In genomic region chr10:81499250-81499901, GRCm38 (mm10) we compare ENCODE assay signal across 9 mouse cellular contexts. TPM values are rescaled to one million over a fixed set of nuclear protein-coding genes. Genes with fewer than 3 reads are reported as not detected.
A peak's percentile ranks its signal among the peaks of the same experiment; 100 is the strongest.
DNase-seq lines count a peak whose midpoint lies in the region; ATAC-seq and TF ChIP-seq lines count a peak whose summit lies in the region.
"Had no signal": no experiment of that assay in that cellular context is flagged by ENCODE, and none has a peak within 500 bp of the region (broad histone marks: within the 10 kb centered on the region; RNA-seq: fewer than 3 reads in every experiment).

No protein-coding gene starts in this region.

- peak; percentile 53 for DNase-seq in gastrocnemius, adult 2 months
- DNase-seq in gastrocnemius, postnatal 10 days = no peak
- DNase-seq in CD4-positive, CD25-positive, alpha-beta regulatory T cell, adult 2 months (ENCODE audit: low read depth, low spot score) = peak; percentile 84
- DNase-seq in hindbrain, postnatal 0 days (ENCODE audit: low spot score) = no peak
- peak; percentile 80 for DNase-seq in lung, postnatal 10 days
- DNase-seq in thymus, postnatal 36 days = peak; percentile 82 to 89
- no peak for DNase-seq in left cerebral cortex, postnatal 14 days (ENCODE audit: low spot score in 2 of 2)
- DNase-seq in urinary bladder, adult 2 months (ENCODE audit: low spot score) = no peak

- H3K36me3 ChIP-seq in hindbrain, postnatal 0 days (ENCODE audit: insufficient read depth, low read length) = no peaks in the 10 kb centered on the region

- intact Hi-C loops in gastrocnemius, adult 2 months (cut with DNase I) = loop anchor here (5.0 kb wide), 1 partner anchor 43 kb away; no protein-coding TSS in a partner anchor
- intact Hi-C loops in left cerebral cortex, postnatal 14 days (cut with DNase I) = no loop called here

- no peak overlapping the region for H3K9ac ChIP-seq in hindbrain, postnatal 0 days (replicated peaks; ENCODE audit: low read length)

- H3K4me1 ChIP-seq in hindbrain, postnatal 0 days (ENCODE audit: insufficient read depth, low read length) = peaks cover 15% of the 10 kb centered on the region

- no peak for TF ChIP-seq CTCF in gastrocnemius, adult 2 months (IDR thresholded peaks at IDR 0.05)
- 0 out of 2 replicates have a peak, but pooled peaks have one; percentile 1 for TF ChIP-seq CTCF in hindbrain, postnatal 0 days (IDR thresholded peaks at IDR 0.05; ENCODE audit: low read depth)

- peak overlapping the region; percentile 95 for H3K27ac ChIP-seq in gastrocnemius, adult 2 months
- no peak overlapping the region for H3K27ac ChIP-seq in hindbrain, postnatal 0 days

- no peaks in the 10 kb centered on the region for H3K9me3 ChIP-seq in hindbrain, postnatal 0 days (ENCODE audit: low read length)

- no peaks in the 10 kb centered on the region for H3K27me3 ChIP-seq in hindbrain, postnatal 0 days (ENCODE audit: insufficient read depth, low read length)

- no peak for ATAC-seq in hindbrain, postnatal 0 days
- ATAC-seq: Patski had no signal

- H3K4me2 ChIP-seq in hindbrain, postnatal 0 days (ENCODE audit: low read depth, low read length) = no peak overlapping the region

- peak overlapping the region; percentile 91 for H3K4me3 ChIP-seq in gastrocnemius, adult 2 months
- no peak overlapping the region for H3K4me3 ChIP-seq in hindbrain, postnatal 0 days (ENCODE audit: low read length)

- WGBS in hindbrain, postnatal 0 days = 75% methylated on average over 23 of the region's 23 CpGs

RNA-seq across cellular contexts. Expression of gene S1pr4, which starts 0.6 kb away (rescaled TPM):
- 1 to 10 TPM in 1 of 2 experiments, under 1 TPM in 1; 0.97 to 1.2 TPM for total RNA-seq in gastrocnemius, adult 2 months (2021)
- under 1 TPM; 0.56 to 0.61 TPM for total RNA-seq in gastrocnemius, postnatal 10 days (2021)
- total RNA-seq in hindbrain, postnatal 0 days (2014; rRNA removed) = 0.40 and 1.3 TPM in 2 replicates
- polyA plus RNA-seq in hindbrain, postnatal 0 days (2015; fragmentation: Nextera tagmentation; extraction: Ambion mirVana) = 0.38 and 0.40 TPM in 2 replicates
- under 1 TPM; 0.33 to 0.44 TPM for total RNA-seq in left cerebral cortex, postnatal 14 days (2021)
- polyA plus RNA-seq in urinary bladder, adult 2 months (2012; rRNA removed) = 2.2 and 2.3 TPM in 2 replicates

RNA-seq across cellular contexts. Expression of gene Ncln, which starts 3.2 kb away (rescaled TPM):
- 10 to 100 TPM; 38.3 to 44.8 TPM for total RNA-seq in gastrocnemius, adult 2 months (2021)
- total RNA-seq in gastrocnemius, postnatal 10 days (2021) = 10 to 100 TPM; 45.9 to 48.2 TPM
- 124 and 170 TPM in 2 replicates for total RNA-seq in hindbrain, postnatal 0 days (2014; rRNA removed)
- polyA plus RNA-seq in hindbrain, postnatal 0 days (2015; fragmentation: Nextera tagmentation; extraction: Ambion mirVana) = 66.3 and 66.5 TPM in 2 replicates
- total RNA-seq in left cerebral cortex, postnatal 14 days (2021) = 100 to 1,000 TPM in 1 of 2 experiments, 10 to 100 TPM in 1; 80.2 to 104 TPM
- 79.9 and 89.6 TPM in 2 replicates for polyA plus RNA-seq in urinary bladder, adult 2 months (2012; rRNA removed)

RNA-seq across cellular contexts. Expression of gene Celf5, which starts 16.9 kb away (rescaled TPM):
- under 1 TPM in 1 of 2 experiments, not detected in 1; 0.17 TPM for total RNA-seq in gastrocnemius, adult 2 months (2021)
- under 1 TPM; 0.38 to 0.99 TPM for total RNA-seq in gastrocnemius, postnatal 10 days (2021)
- total RNA-seq in hindbrain, postnatal 0 days (2014; rRNA removed) = 93.9 and 128 TPM in 2 replicates
- 40.1 and 43.2 TPM in 2 replicates for polyA plus RNA-seq in hindbrain, postnatal 0 days (2015; fragmentation: Nextera tagmentation; extraction: Ambion mirVana)
- 100 to 1,000 TPM; 280 to 299 TPM for total RNA-seq in left cerebral cortex, postnatal 14 days (2021)
- polyA plus RNA-seq in urinary bladder, adult 2 months (2012; rRNA removed) = 0.44 and 0.49 TPM in 2 replicates

RNA-seq across cellular contexts. Expression of gene Gna15, which starts 24.6 kb away (rescaled TPM):
- total RNA-seq in gastrocnemius, adult 2 months (2021) = under 1 TPM; 0.26 to 0.53 TPM
- under 1 TPM; 0.47 to 0.77 TPM for total RNA-seq in gastrocnemius, postnatal 10 days (2021)
- 2.5 and 9.8 TPM in 2 replicates for total RNA-seq in hindbrain, postnatal 0 days (2014; rRNA removed)
- 1.2 and 1.9 TPM in 2 replicates for polyA plus RNA-seq in hindbrain, postnatal 0 days (2015; fragmentation: Nextera tagmentation; extraction: Ambion mirVana)
- 1 to 10 TPM; 2.2 to 3.2 TPM for total RNA-seq in left cerebral cortex, postnatal 14 days (2021)
- polyA plus RNA-seq in urinary bladder, adult 2 months (2012; rRNA removed) = 16.1 and 16.2 TPM in 2 replicates
- polyA plus RNA-seq: Patski had no signal

RNA-seq across cellular contexts. Expression of gene Nfic, which starts 43.9 kb away (rescaled TPM):
- 100 to 1,000 TPM; 207 to 215 TPM for total RNA-seq in gastrocnemius, adult 2 months (2021)
- 100 to 1,000 TPM; 329 to 332 TPM for total RNA-seq in gastrocnemius, postnatal 10 days (2021)
- 17.2 and 26.5 TPM in 2 replicates for total RNA-seq in hindbrain, postnatal 0 days (2014; rRNA removed)
- 33.8 and 34.6 TPM in 2 replicates for polyA plus RNA-seq in hindbrain, postnatal 0 days (2015; fragmentation: Nextera tagmentation; extraction: Ambion mirVana)
- total RNA-seq in left cerebral cortex, postnatal 14 days (2021) = 10 to 100 TPM; 67.0 to 69.8 TPM
- polyA plus RNA-seq in urinary bladder, adult 2 months (2012; rRNA removed) = 28.4 and 67.0 TPM in 2 replicates

Comparison
In these comparisons a context has a peak if more than half of its experiments do, and no peak if none do; other contexts are left out.
1. DNase-seq: peak in gastrocnemius, adult 2 months (single experiment), CD4-positive, CD25-positive, alpha-beta regulatory T cell, adult 2 months (single experiment), lung, postnatal 10 days (single experiment) and thymus, postnatal 36 days (2 of 2); none in gastrocnemius, postnatal 10 days (single experiment), hindbrain, postnatal 0 days (single experiment), left cerebral cortex, postnatal 14 days (0 of 2) and urinary bladder, adult 2 months (single experiment).
2. RNA of gene Celf5, which starts 16.9 kb away (total RNA-seq): 280 to 299 TPM in left cerebral cortex, postnatal 14 days and 93.9 to 128 TPM in hindbrain, postnatal 0 days; 0.38 to 0.99 TPM in gastrocnemius, postnatal 10 days and 0.17 TPM in gastrocnemius, adult 2 months; every median in the first group is over 10 times any median in the second.